Mouse (Mus musculus) lung, postnatal 14 days (tissue): Measurements from ENCODE around the gene Olfr329-ps.
"Not testable (repeated sequence)": the region's sequence is repeated elsewhere in the genome, so short reads cannot be mapped to it uniquely, and the experiment has no call there.

Experiments
- DNase-seq: peaks from one replicate; pipeline ENCODE4 v3.0.0; 2021

The Olfr329-ps gene

GRCm38 (mm10) chr11:58546322-58546721 lies at the start of gene Olfr329-ps:
Gene Olfr329-ps, minus strand, starts transcription at chr11:58546422.
- DNase-seq, result no peak

- DNase-seq, result no peak
Observed at GRCm38 (mm10) chr11:58594814-58595213, 48.6 kb upstream of the Olfr329-ps start, which contains the start of gene Olfr324. Gene Olfr324, plus strand, starts transcription at chr11:58595114.

- no peak for DNase-seq
Observed at GRCm38 (mm10) chr11:58588620-58589250, 42.5 kb upstream of the Olfr329-ps start.

- peak; percentile 40 for DNase-seq
Observed at GRCm38 (mm10) chr11:58587898-58588348, 41.7 kb upstream of the Olfr329-ps start.

GRCm38 (mm10) chr11:58578636-58579035 lies 32.4 kb upstream of the Olfr329-ps start:
- DNase-seq, result no peak

- no peak for DNase-seq
Observed at GRCm38 (mm10) chr11:58577430-58577829, 31.2 kb upstream of the Olfr329-ps start, which contains the start of gene Olfr325. Gene Olfr325, plus strand, starts transcription at chr11:58577730.

GRCm38 (mm10) chr11:58570405-58570804 lies 24.2 kb upstream of the Olfr329-ps start, which contains the start of gene Olfr224:
Gene Olfr224, minus strand, starts transcription at chr11:58570553.
- DNase-seq, result no peak

- DNase-seq, result no peak
Observed at GRCm38 (mm10) chr11:58555536-58555935, 9.3 kb upstream of the Olfr329-ps start, which contains the start of gene Olfr328. Gene Olfr328, minus strand, starts transcription at chr11:58555636.

- not testable (repeated sequence) for DNase-seq
Observed at GRCm38 (mm10) chr11:58534736-58535135, 11.5 kb downstream of the Olfr329-ps start, which contains the start of gene Olfr330. Gene Olfr330, minus strand, starts transcription at chr11:58534836.

- peak; percentile 5 for DNase-seq
Observed at GRCm38 (mm10) chr11:58519756-58520155, 26.5 kb downstream of the Olfr329-ps start.

GRCm38 (mm10) chr11:58518916-58519315 lies 27.3 kb downstream of the Olfr329-ps start:
- peak; percentile 60 for DNase-seq

- DNase-seq, result not testable (repeated sequence)
Observed at GRCm38 (mm10) chr11:58509058-58509457, 37.2 kb downstream of the Olfr329-ps start.

GRCm38 (mm10) chr11:58502472-58502871 lies 43.8 kb downstream of the Olfr329-ps start, which contains the start of gene Olfr331:
Gene Olfr331, minus strand, starts transcription at chr11:58502572.
- DNase-seq, result not testable (repeated sequence)

GRCm38 (mm10) chr11:58499290-58499689 lies 46.9 kb downstream of the Olfr329-ps start:
- DNase-seq, result no peak

- no peak for DNase-seq
Observed at GRCm38 (mm10) chr11:58498761-58499160, 47.5 kb downstream of the Olfr329-ps start.

- DNase-seq, result no peak
Observed at GRCm38 (mm10) chr11:58492455-58492854, 53.8 kb downstream of the Olfr329-ps start, which contains the start of gene Olfr332. Gene Olfr332, minus strand, starts transcription at chr11:58492555.
